Mouse (Mus musculus) MEL (cell line): ENCODE results near the gene Rhox2b. TPM values are rescaled to one million over a fixed set of nuclear protein-coding genes. Genes with fewer than 3 reads are reported as not detected.
"Not testable (repeated sequence)": the region's sequence is repeated elsewhere in the genome, so short reads cannot be mapped to it uniquely, and the experiment has no call there.

Experiments used
- DNase-seq: peaks from one replicate; pipeline ENCODE4 v3.0.0; 2011; ENCODE audit warnings: low read depth, low spot score
- H3K27ac ChIP-seq: 2 replicates; pipeline ENCODE4 v1.5.1; 2012; ENCODE audit warnings: low read depth, mild to moderate bottlenecking, control low read depth, low read length, moderate library complexity; ENCODE audit not compliant: control insufficient read depth
- H3K27me3 ChIP-seq, 2 experiments: fragments of 150-350 bp in 1 of 2; sonication (generic) in 1 of 2; 2 replicates each; pipeline ENCODE4 v1.6.1; 2012; ENCODE audit warnings: low read length in 2 of 2, mild to moderate bottlenecking in 2 of 2, improper control_type of control experiment in 1 of 2, moderate library complexity in 1 of 2; ENCODE audit not compliant: insufficient read depth in 2 of 2, control insufficient read depth in 1 of 2
- H3K36me3 ChIP-seq, 2 experiments: 2 replicates each; pipeline ENCODE4 v1.6.1; 2012 to 2014; ENCODE audit warnings: low read length in 2 of 2, improper control_type of control experiment in 1 of 2, inconsistent platforms in 1 of 2, mild to moderate bottlenecking in 1 of 2; ENCODE audit not compliant: insufficient read depth in 2 of 2, control insufficient read depth in 1 of 2
- H3K4me1 ChIP-seq, 2 experiments: fragments of 150-350 bp in 1 of 2; sonication (generic) in 1 of 2; 2 replicates each; pipeline ENCODE4 v1.6.1; 2012; ENCODE audit warnings: low read length in 2 of 2, improper control_type of control experiment in 1 of 2, mild to moderate bottlenecking in 1 of 2; ENCODE audit not compliant: insufficient read depth in 2 of 2, control insufficient read depth in 1 of 2
- H3K4me3 ChIP-seq, 2 experiments: fragments of 150-350 bp in 1 of 2; sonication (generic) in 1 of 2; 2 replicates each; pipeline ENCODE4 v1.5.1; 2012; ENCODE audit warnings: low read depth in 2 of 2, low read length in 2 of 2, mild to moderate bottlenecking in 2 of 2, moderate library complexity in 2 of 2, control low read depth in 1 of 2, improper control_type of control experiment in 1 of 2; ENCODE audit not compliant: control insufficient read depth in 1 of 2, insufficient read depth in 1 of 2
- H3K79me2 ChIP-seq: 2 replicates; pipeline ENCODE4 v1.6.1; 2012; ENCODE audit warnings: mild to moderate bottlenecking, low read length, moderate library complexity; ENCODE audit not compliant: control insufficient read depth, poor library complexity, insufficient read depth
- H3K9ac ChIP-seq: 2 replicates; pipeline ENCODE4 v1.6.1; 2012; ENCODE audit warnings: low read depth, mild to moderate bottlenecking, control low read depth, low read length, moderate library complexity; ENCODE audit not compliant: control insufficient read depth, poor library complexity, severe bottlenecking
- H3K9me3 ChIP-seq: fragments of 150-350 bp; sonication (generic); replicated peaks from 2 replicates; pipeline ENCODE4 v1.6.1; 2012; ENCODE audit warnings: mild to moderate bottlenecking, low read length, improper control_type of control experiment, moderate library complexity; ENCODE audit not compliant: insufficient read depth
- polyA plus RNA-seq, 2 experiments: library from polyadenylated mRNA; stranded (reverse) in 1 of 2; unstranded in 1 of 2; fragments of >175 nt in 1 of 2; fragments of >200 nt in 1 of 2; gene quantifications; 2 replicates each; pipeline versions ENCODE4 v1.2.1 to v1.2.4; 2012; ENCODE audit warnings: low replicate concordance in 2 of 2, low read depth in 1 of 2; ENCODE audit not compliant: insufficient read length in 2 of 2, insufficient read depth in 1 of 2, missing spikeins in 1 of 2
- total RNA-seq: library from RNA; depleted of rRNA; stranded (reverse); fragments of 300-350 nt; gene quantifications from 2 replicates; pipeline ENCODE4 v1.2.3, GENCODE M21; 2012; rRNA removed

Rhox2b gene
- not detected in 2 replicates for total RNA-seq
- polyA plus RNA-seq: not detected

GRCm38 (mm10) chrX:37411767-37412166 lies at the start of gene Rhox2b:
Gene Rhox2b, plus strand, starts transcription at chrX:37412067.
- DNase-seq, H3K36me3 ChIP-seq, H3K4me3 ChIP-seq, H3K27me3 ChIP-seq, H3K27ac ChIP-seq, H3K4me1 ChIP-seq, H3K9me3 ChIP-seq, H3K9ac ChIP-seq, H3K79me2 ChIP-seq: not testable (repeated sequence)

GRCm38 (mm10) chrX:37379728-37380127 lies 32.1 kb upstream of the Rhox2b start, which contains the start of gene Rhox3a2:
Gene Rhox3a2, plus strand, starts transcription at chrX:37380028.
- H3K4me1 ChIP-seq, DNase-seq, H3K79me2 ChIP-seq, H3K9me3 ChIP-seq, H3K27ac ChIP-seq, H3K9ac ChIP-seq, H3K27me3 ChIP-seq, H3K36me3 ChIP-seq, H3K4me3 ChIP-seq: not testable (repeated sequence)

DNA sequence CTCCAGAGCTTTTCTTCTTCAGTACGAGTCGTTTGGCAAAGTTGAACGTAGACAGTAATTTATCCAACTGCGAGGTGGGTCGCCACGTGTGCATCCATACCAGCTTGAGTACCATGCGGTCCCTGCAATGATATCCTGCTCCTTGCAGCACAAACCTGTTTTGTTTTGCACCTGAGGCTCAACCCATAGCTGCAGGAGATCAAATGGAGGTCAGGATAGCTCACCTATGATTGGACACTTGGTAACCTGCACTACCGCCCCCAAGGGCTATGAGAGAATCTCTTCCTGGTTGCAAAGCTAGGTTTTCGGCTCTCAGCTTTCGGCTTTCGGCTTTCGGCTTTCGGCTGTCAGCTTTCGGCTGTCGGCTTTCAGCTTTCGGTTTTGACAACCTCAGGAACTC lies 21.3 kb upstream of the Rhox2b start, which contains the start of gene Rhox4a2:
Gene Rhox4a2, plus strand, starts transcription at position 301 of the 400 bp plus-strand sequence.
- not testable (repeated sequence) for DNase-seq, H3K79me2 ChIP-seq, H3K36me3 ChIP-seq, H3K4me1 ChIP-seq, H3K27me3 ChIP-seq, H3K9ac ChIP-seq, H3K4me3 ChIP-seq, H3K27ac ChIP-seq, H3K9me3 ChIP-seq

- H3K79me2 ChIP-seq, H3K27me3 ChIP-seq, H3K36me3 ChIP-seq, DNase-seq, H3K4me3 ChIP-seq, H3K4me1 ChIP-seq, H3K9ac ChIP-seq, H3K9me3 ChIP-seq, H3K27ac ChIP-seq: not testable (repeated sequence)
Observed at GRCm38 (mm10) chrX:37432194-37432593, 20.3 kb downstream of the Rhox2b start, which contains the start of gene Rhox4b. Gene Rhox4b, plus strand, starts transcription at chrX:37432494.

DNA sequence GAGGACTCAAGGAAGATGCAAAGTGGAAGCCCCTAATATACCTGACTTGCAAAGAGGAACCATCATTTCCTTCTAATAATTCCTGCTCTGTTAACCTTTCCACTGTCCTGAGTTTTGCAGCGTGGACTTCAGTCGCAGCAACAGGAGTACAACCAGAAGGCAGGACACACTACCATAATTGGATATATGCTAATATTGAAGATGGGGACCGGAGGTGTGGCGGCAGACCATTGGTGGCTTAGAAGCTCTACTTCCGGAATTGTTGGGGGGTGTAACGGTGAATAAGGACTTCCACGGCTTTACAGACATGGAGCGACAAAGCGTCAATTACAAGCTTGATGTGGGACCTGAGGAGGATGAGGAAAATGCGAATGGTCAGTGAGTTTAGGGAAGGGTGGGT lies 41.5 kb downstream of the Rhox2b start, which contains the start of gene Rhox2c:
Gene Rhox2c, plus strand, starts transcription at position 301 of the 400 bp plus-strand sequence.
- DNase-seq, H3K4me1 ChIP-seq, H3K9ac ChIP-seq, H3K27me3 ChIP-seq, H3K27ac ChIP-seq, H3K4me3 ChIP-seq, H3K36me3 ChIP-seq, H3K79me2 ChIP-seq, H3K9me3 ChIP-seq: not testable (repeated sequence)

DNA sequence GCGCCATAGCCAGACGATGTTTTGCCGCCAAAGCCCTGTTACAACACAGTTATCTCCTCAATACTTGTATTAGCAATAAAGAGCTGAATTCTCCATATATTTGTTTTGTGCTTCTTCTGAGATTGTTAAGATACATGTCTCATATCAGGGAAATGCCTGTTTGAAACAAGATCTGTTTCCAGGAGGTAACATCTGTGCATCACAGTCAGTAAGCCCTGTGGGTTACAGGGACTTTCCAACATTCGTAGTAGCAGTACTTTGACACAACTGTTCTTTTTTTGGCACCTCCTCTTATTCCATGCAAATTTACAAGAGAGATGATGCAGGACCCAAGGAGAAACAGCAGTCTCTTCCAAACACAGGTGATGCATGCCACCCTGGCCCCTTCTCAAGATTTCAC lies 46.4 kb downstream of the Rhox2b start, which contains the start of gene Rhox3c:
Gene Rhox3c, plus strand, starts transcription at position 301 of the 400 bp plus-strand sequence.
- not testable (repeated sequence) for H3K36me3 ChIP-seq, H3K4me1 ChIP-seq, H3K27me3 ChIP-seq, H3K9me3 ChIP-seq, H3K4me3 ChIP-seq, H3K27ac ChIP-seq, H3K79me2 ChIP-seq, DNase-seq, H3K9ac ChIP-seq
